Mouse (Mus musculus) adrenal gland, postnatal 10 days (tissue): ENCODE data around the gene Kmt2e. TPM values are rescaled to one million over a fixed set of nuclear protein-coding genes. Genes with fewer than 3 reads are reported as not detected.
"Not testable (repeated sequence)": the region's sequence is repeated elsewhere in the genome, so short reads cannot be mapped to it uniquely, and the experiment has no call there.

ENCODE experiments used
- DNase-seq: peaks from one replicate; pipeline ENCODE4 v3.0.0; 2021; ENCODE audit warnings: mixed read lengths
- total RNA-seq, 2 experiments: library from RNA; stranded (reverse); gene quantifications; 2 replicates each; pipeline ENCODE4 v1.2.3; 2021

Kmt2e gene
- total RNA-seq, 2 experiments from 2014 or later: 60.4 to 77.0 TPM

GRCm38 (mm10) chr5:23501582-23502316 is 67.5 kb downstream of the Kmt2e start:
- DNase-seq: no peak

GRCm38 (mm10) chr5:23502317-23502937 is 68.2 kb downstream of the Kmt2e start:
- DNase-seq: no peak

GRCm38 (mm10) chr5:23505578-23505977 is 71.3 kb downstream of the Kmt2e start:
- no peak for DNase-seq

- no peak for DNase-seq
Observed at GRCm38 (mm10) chr5:23507210-23507609, 73.0 kb downstream of the Kmt2e start.

GRCm38 (mm10) chr5:23508630-23509029 is 74.4 kb downstream of the Kmt2e start:
- DNase-seq: no peak

GRCm38 (mm10) chr5:23511456-23511855 is 77.2 kb downstream of the Kmt2e start:
- DNase-seq: no peak

- DNase-seq: no peak
Observed at GRCm38 (mm10) chr5:23512556-23512955, 78.3 kb downstream of the Kmt2e start.

GRCm38 (mm10) chr5:23513468-23513867 is 79.2 kb downstream of the Kmt2e start:
- no peak for DNase-seq

- DNase-seq: no peak
Observed at GRCm38 (mm10) chr5:23515038-23515437, 80.8 kb downstream of the Kmt2e start.

GRCm38 (mm10) chr5:23516962-23517361 is 82.7 kb downstream of the Kmt2e start:
- no peak for DNase-seq

GRCm38 (mm10) chr5:23517839-23518238 is 83.6 kb downstream of the Kmt2e start:
- DNase-seq: no peak

- DNase-seq: peak; percentile 48
Observed at GRCm38 (mm10) chr5:23518673-23519072, 84.4 kb downstream of the Kmt2e start.

- no peak for DNase-seq
Observed at GRCm38 (mm10) chr5:23519679-23520078, 85.4 kb downstream of the Kmt2e start.

GRCm38 (mm10) chr5:23521645-23522044 is 87.4 kb downstream of the Kmt2e start:
- no peak for DNase-seq

- DNase-seq: no peak
Observed at GRCm38 (mm10) chr5:23523936-23524335, 89.7 kb downstream of the Kmt2e start.

- no peak for DNase-seq
Observed at GRCm38 (mm10) chr5:23524621-23525020, 90.4 kb downstream of the Kmt2e start.

GRCm38 (mm10) chr5:23531100-23531499 is 96.9 kb downstream of the Kmt2e start:
- no peak for DNase-seq

- no peak for DNase-seq
Observed at GRCm38 (mm10) chr5:23531541-23532096, 97.4 kb downstream of the Kmt2e start.

GRCm38 (mm10) chr5:23535692-23536091 is 101.5 kb downstream of the Kmt2e start:
- DNase-seq: no peak

GRCm38 (mm10) chr5:23551687-23552086 is 117.4 kb downstream of the Kmt2e start:
- peak; percentile 14 for DNase-seq

- DNase-seq: not testable (repeated sequence)
Observed at GRCm38 (mm10) chr5:23553338-23553737, 119.1 kb downstream of the Kmt2e start.
